Mouse (Mus musculus) limb, embryonic 11.5 days (tissue): Measurements from ENCODE around the gene Rwdd3. TPM values are rescaled to one million over a fixed set of nuclear protein-coding genes. Genes with fewer than 3 reads are reported as not detected.

Experiments used
- ATAC-seq: fragments of 200-750 bp; cut with Nextera tagmentation; 2 replicates; pipeline ENCODE4 v1.8.0; 2017; ENCODE audit warnings: low read depth; ENCODE audit not compliant: insufficient number of reproducible peaks, low FRiP score, low TSS enrichment
- DNase-seq: peaks from one replicate; pipeline ENCODE4 v3.0.0-alpha.2; 2015; ENCODE audit warnings: low spot score
- H3K27ac ChIP-seq: fragments of 300-500 bp; sonication (generic); replicated peaks from 2 replicates; pipeline ENCODE4 v1.5.1; 2014; ENCODE audit warnings: low read depth, mild to moderate bottlenecking, low read length
- H3K27me3 ChIP-seq: fragments of 300-500 bp; sonication (generic); 2 replicates; pipeline ENCODE4 v1.6.1; 2014; ENCODE audit warnings: mild to moderate bottlenecking, low read length, mixed read lengths; ENCODE audit not compliant: control insufficient read depth, insufficient read depth
- H3K36me3 ChIP-seq: fragments of 300-500 bp; sonication (generic); 2 replicates; pipeline ENCODE4 v1.6.1; 2014; ENCODE audit warnings: mild to moderate bottlenecking, low read length, moderate library complexity, mixed read lengths; ENCODE audit not compliant: control insufficient read depth, insufficient read depth
- H3K4me1 ChIP-seq: fragments of 300-500 bp; sonication (generic); 2 replicates; pipeline ENCODE4 v1.6.1; 2014; ENCODE audit warnings: low read length, mixed read lengths; ENCODE audit not compliant: control insufficient read depth, insufficient read depth
- H3K4me2 ChIP-seq: fragments of 300-500 bp; sonication (generic); 2 replicates; pipeline ENCODE4 v1.6.1; 2014; ENCODE audit warnings: low read depth, mild to moderate bottlenecking, moderate library complexity; ENCODE audit not compliant: severe bottlenecking
- H3K4me3 ChIP-seq: fragments of 300-500 bp; sonication (generic); 2 replicates; pipeline ENCODE4 v1.5.1; 2014; ENCODE audit warnings: low read depth, low read length
- H3K9ac ChIP-seq: fragments of 300-500 bp; sonication (generic); 2 replicates; pipeline ENCODE4 v1.6.1; 2014; ENCODE audit warnings: mild to moderate bottlenecking, low read length
- H3K9me3 ChIP-seq: fragments of 300-500 bp; sonication (generic); 2 replicates; pipeline ENCODE4 v1.6.1; 2016; ENCODE audit warnings: low read length; ENCODE audit not compliant: control insufficient read depth
- WGBS: fragments of 180-500 bp; shearing (Covaris S2); extraction: QIAGEN DNeasy Blood & Tissue Kit; methylation state at CpG from one replicate; pipeline ENCODE4 v1.1.7; 2014; 5-methylcytosine and 5-hydroxymethylcytosine counted together
- polyA plus RNA-seq: library from polyadenylated mRNA; unstranded; fragments of >200 nt; fragmentation: Nextera tagmentation; extraction: Ambion mirVana; gene quantifications from 2 replicates; pipeline ENCODE4 v1.2.1, GENCODE M21; 2014

Rwdd3 gene
- polyA plus RNA-seq, 1 experiment from 2014 or later, result 5.6 TPM

GRCm38 (mm10) chr3:121189199-121189598 is 17.7 kb upstream of the Rwdd3 start:
- ATAC-seq, result no peak
- Histone ChIP-seq H3K9ac (no peak overlapping the region), H3K27me3 (no peaks in the 10 kb centered on the region), H3K4me3 (no peak overlapping the region), H3K36me3 (no peaks in the 10 kb centered on the region), H3K4me1 (no peaks in the 10 kb centered on the region), H3K4me2 (no peak overlapping the region), H3K9me3 (no peaks in the 10 kb centered on the region), H3K27ac (no peak overlapping the region)
- 86% methylated on average over 2 of the region's 2 CpGs for WGBS
- DNase-seq, result no peak

GRCm38 (mm10) chr3:121187510-121187909 is 16.0 kb upstream of the Rwdd3 start:
- Histone ChIP-seq H3K27me3 (no peaks in the 10 kb centered on the region), H3K4me3 (no peak overlapping the region), H3K4me2 (no peak overlapping the region), H3K4me1 (no peaks in the 10 kb centered on the region), H3K36me3 (no peaks in the 10 kb centered on the region), H3K27ac (no peak overlapping the region), H3K9ac (no peak overlapping the region), H3K9me3 (no peaks in the 10 kb centered on the region)
- DNase-seq, result no peak
- no peak for ATAC-seq
- WGBS, result 90% methylated on average over 7 of the region's 7 CpGs

- Histone ChIP-seq H3K27ac (no peak overlapping the region), H3K4me1 (no peaks in the 10 kb centered on the region), H3K27me3 (no peaks in the 10 kb centered on the region), H3K4me2 (no peak overlapping the region), H3K36me3 (no peaks in the 10 kb centered on the region), H3K4me3 (no peak overlapping the region), H3K9me3 (no peaks in the 10 kb centered on the region), H3K9ac (no peak overlapping the region)
- DNase-seq (no peak), ATAC-seq (no peak)
- WGBS, result 98% methylated on average over 3 of the region's 3 CpGs
These were observed 15.4 kb upstream of the Rwdd3 start for GRCm38 (mm10) chr3:121186925-121187324.

GRCm38 (mm10) chr3:121185197-121185596 is 13.7 kb upstream of the Rwdd3 start:
- no peaks in the 10 kb centered on the region for H3K27me3 ChIP-seq
- H3K4me2 ChIP-seq, result no peak overlapping the region
- no peak for DNase-seq
- no peak overlapping the region for H3K9ac ChIP-seq
- H3K4me3 ChIP-seq, result no peak overlapping the region
- no peaks in the 10 kb centered on the region for H3K9me3 ChIP-seq
- 92% methylated on average over 3 of the region's 3 CpGs for WGBS
- no peak overlapping the region for H3K27ac ChIP-seq
- no peak for ATAC-seq
- H3K4me1 ChIP-seq, result no peaks in the 10 kb centered on the region
- H3K36me3 ChIP-seq, result no peaks in the 10 kb centered on the region

GRCm38 (mm10) chr3:121176011-121176410 is 4.5 kb upstream of the Rwdd3 start:
- 90% methylated on average over 1 of the region's 1 CpGs for WGBS
- no peak for DNase-seq
- Histone ChIP-seq H3K27ac (no peak overlapping the region), H3K9me3 (no peaks in the 10 kb centered on the region; the same call in 1 of the 2 replicates), H3K4me1 (no peaks in the 10 kb centered on the region), H3K27me3 (no peaks in the 10 kb centered on the region), H3K36me3 (no peaks in the 10 kb centered on the region), H3K9ac (no peak overlapping the region), H3K4me2 (no peak overlapping the region), H3K4me3 (no peak overlapping the region)
- no peak for ATAC-seq

- H3K9me3 ChIP-seq, result no peaks in the 10 kb centered on the region; the same call in 1 of the 2 replicates
- DNase-seq, result no peak
- H3K4me3 ChIP-seq, result no peak overlapping the region
- ATAC-seq, result no peak
- 81% methylated on average over 9 of the region's 9 CpGs for WGBS
- no peak overlapping the region for H3K4me2 ChIP-seq
- no peaks in the 10 kb centered on the region for H3K27me3 ChIP-seq
- H3K36me3 ChIP-seq, result no peaks in the 10 kb centered on the region
- no peak overlapping the region for H3K27ac ChIP-seq
- no peak overlapping the region for H3K9ac ChIP-seq
- no peaks in the 10 kb centered on the region for H3K4me1 ChIP-seq
These were observed 2.9 kb upstream of the Rwdd3 start for GRCm38 (mm10) chr3:121174248-121174945.

GRCm38 (mm10) chr3:121172718-121173117 is 1.2 kb upstream of the Rwdd3 start:
- no peak overlapping the region for H3K4me3 ChIP-seq
- H3K27ac ChIP-seq, result no peak overlapping the region
- no peaks in the 10 kb centered on the region; the same call in 1 of the 2 replicates for H3K9me3 ChIP-seq
- H3K4me1 ChIP-seq, result no peaks in the 10 kb centered on the region
- DNase-seq (no peak), ATAC-seq (no peak)
- H3K27me3 ChIP-seq, result no peaks in the 10 kb centered on the region
- no peaks in the 10 kb centered on the region for H3K36me3 ChIP-seq
- no peak overlapping the region for H3K4me2 ChIP-seq
- 92% methylated on average over 2 of the region's 2 CpGs for WGBS
- H3K9ac ChIP-seq, result no peak overlapping the region

GRCm38 (mm10) chr3:121171872-121172265 is 374 bp upstream of the Rwdd3 start:
- Histone ChIP-seq H3K4me3 (peak overlapping the region; percentile 64), H3K9me3 (no peaks in the 10 kb centered on the region; the same call in 1 of the 2 replicates), H3K36me3 (no peaks in the 10 kb centered on the region), H3K27me3 (no peaks in the 10 kb centered on the region), H3K9ac (no peak overlapping the region), H3K4me1 (no peaks in the 10 kb centered on the region), H3K4me2 (peak overlapping the region; percentile 76; the same call in 1 of the 2 replicates), H3K27ac (no peak overlapping the region)
- WGBS, result 58% methylated on average over 6 of the region's 6 CpGs
- ATAC-seq (no peak), DNase-seq (no peak)

GRCm38 (mm10) chr3:121170631-121171030 is 864 bp downstream of the Rwdd3 start:
- DNase-seq (no peak), ATAC-seq (no peak)
- Histone ChIP-seq H3K27me3 (no peaks in the 10 kb centered on the region), H3K4me1 (no peaks in the 10 kb centered on the region), H3K36me3 (no peaks in the 10 kb centered on the region), H3K9me3 (no peaks in the 10 kb centered on the region), H3K4me3 (peak overlapping the region; percentile 64; the same call in 1 of the 2 replicates), H3K27ac (no peak overlapping the region), H3K4me2 (peak overlapping the region; percentile 76; the same call in 1 of the 2 replicates), H3K9ac (no peak overlapping the region)
- 59% methylated on average over 7 of the region's 7 CpGs for WGBS
